Mouse (Mus musculus): Measurements from ENCODE around the gene Snx20. TPM values are rescaled to one million over a fixed set of nuclear protein-coding genes. Genes with fewer than 3 reads are reported as not detected.

The Snx20 gene
- total RNA-seq, 2 experiments from 2014 or later: 1.6 to 1.7 TPM

- no peak for DNase-seq (ENCODE audit: low spot score in 2 of 2)
- intact Hi-C loops (cut with DNase I): no loop called here
Measured at GRCm38 (mm10) chr8:88610271-88610670, 25.7 kb downstream of the Snx20 start.

- no peak for DNase-seq (ENCODE audit: low spot score in 2 of 2)
- intact Hi-C loops (cut with DNase I): no loop called here
Measured at GRCm38 (mm10) chr8:88609036-88609435, 26.9 kb downstream of the Snx20 start.

GRCm38 (mm10) chr8:88605361-88606040, 30.4 kb downstream of the Snx20 start:
- DNase-seq (ENCODE audit: low spot score in 2 of 2): no peak
- intact Hi-C loops (cut with DNase I): no loop called here

GRCm38 (mm10) chr8:88604065-88605038, 31.6 kb downstream of the Snx20 start:
- peak in 1 of 2 experiments; percentile 26 for DNase-seq (ENCODE audit: low spot score in 2 of 2)
- intact Hi-C loops (cut with DNase I): no loop called here

GRCm38 (mm10) chr8:88603446-88603989, 32.4 kb downstream of the Snx20 start:
- DNase-seq (ENCODE audit: low spot score in 2 of 2): no peak
- intact Hi-C loops (cut with DNase I): no loop called here

- intact Hi-C loops (cut with DNase I): no loop called here
Measured at GRCm38 (mm10) chr8:88599491-88599890, 36.4 kb downstream of the Snx20 start.

GRCm38 (mm10) chr8:88598578-88598977, 37.4 kb downstream of the Snx20 start:
- no peak for DNase-seq (ENCODE audit: low spot score in 2 of 2)
- intact Hi-C loops (cut with DNase I): no loop called here

More at GRCm38 (mm10) chr8:88599491-88599890, 36.4 kb downstream of the Snx20 start:
- no peak for DNase-seq (ENCODE audit: low spot score in 2 of 2)

- intact Hi-C loops (cut with DNase I): no loop called here
- DNase-seq (ENCODE audit: low spot score in 2 of 2): no peak
Measured at GRCm38 (mm10) chr8:88596042-88596441, 39.9 kb downstream of the Snx20 start.

GRCm38 (mm10) chr8:88593947-88594346, 42.0 kb downstream of the Snx20 start:
- intact Hi-C loops (cut with DNase I): no loop called here

GRCm38 (mm10) chr8:88590226-88590625, 45.7 kb downstream of the Snx20 start:
- intact Hi-C loops (cut with DNase I): no loop called here
- no peak for DNase-seq (ENCODE audit: low spot score in 2 of 2)

More at GRCm38 (mm10) chr8:88593947-88594346, 42.0 kb downstream of the Snx20 start:
- DNase-seq (ENCODE audit: low spot score in 2 of 2): no peak

GRCm38 (mm10) chr8:88588205-88588889, 47.6 kb downstream of the Snx20 start:
- intact Hi-C loops (cut with DNase I): no loop called here
- no peak for DNase-seq (ENCODE audit: low spot score in 2 of 2)

GRCm38 (mm10) chr8:88583863-88584262, 52.1 kb downstream of the Snx20 start:
- no peak for DNase-seq (ENCODE audit: low spot score in 2 of 2)
- intact Hi-C loops (cut with DNase I): no loop called here

- intact Hi-C loops (cut with DNase I): no loop called here
- no peak for DNase-seq (ENCODE audit: low spot score in 2 of 2)
Measured at GRCm38 (mm10) chr8:88580785-88581184, 55.1 kb downstream of the Snx20 start.

GRCm38 (mm10) chr8:88579668-88580330, 56.1 kb downstream of the Snx20 start:
- peak; percentile 31 to 32 for DNase-seq (ENCODE audit: low spot score in 2 of 2)
- intact Hi-C loops (cut with DNase I): no loop called here

- no peak for DNase-seq (ENCODE audit: low spot score in 2 of 2)
- intact Hi-C loops (cut with DNase I): no loop called here
Measured at GRCm38 (mm10) chr8:88579246-88579645, 56.7 kb downstream of the Snx20 start.

- intact Hi-C loops (cut with DNase I): no loop called here
- DNase-seq (ENCODE audit: low spot score in 2 of 2): no peak
Measured at GRCm38 (mm10) chr8:88578413-88579175, 57.3 kb downstream of the Snx20 start.

GRCm38 (mm10) chr8:88577666-88578065, 58.3 kb downstream of the Snx20 start:
- intact Hi-C loops (cut with DNase I): no loop called here

More at GRCm38 (mm10) chr8:88577666-88578065, 58.3 kb downstream of the Snx20 start:
- DNase-seq (ENCODE audit: low spot score in 2 of 2): no peak

All from left cerebral cortex, postnatal 36 days (tissue).